Mouse (Mus musculus) T-helper 17 cell (primary cell): ENCODE data around the gene Tekt4.

Experiments
- in situ Hi-C, 2 experiments: fragments of 300-600 bp; cut with MboI, MseI; formaldehyde crosslinking; loops; 1 replicate in 1 of 2; 2 replicates in 1 of 2; pipeline ENCODE4 v1.15.1; 2025; ENCODE audit warnings: high pct_unique_total_duplicates in 2 of 2

The Tekt4 gene

GRCm38 (mm10) chr17:25474330-25475077, 20.1 kb downstream of the Tekt4 start:
- in situ Hi-C loops = loop anchor here (5.0 kb wide), 3 partner anchors 72 to 223 kb away; no protein-coding TSS in a partner anchor

GRCm38 (mm10) chr17:25475946-25476744, 21.7 kb downstream of the Tekt4 start:
- in situ Hi-C loops = loop anchor here (5.0 kb wide), 1 partner anchor 221 kb away; no protein-coding TSS in a partner anchor

GRCm38 (mm10) chr17:25480152-25480551, 25.7 kb downstream of the Tekt4 start:
- in situ Hi-C loops = no loop called here

GRCm38 (mm10) chr17:25480820-25481219, 26.4 kb downstream of the Tekt4 start:
- in situ Hi-C loops = no loop called here

GRCm38 (mm10) chr17:25482092-25482491, 27.7 kb downstream of the Tekt4 start:
- in situ Hi-C loops = no loop called here

GRCm38 (mm10) chr17:25497013-25497412, 42.6 kb downstream of the Tekt4 start, which contains the start of gene Sstr5:
TSS of gene Sstr5 (minus strand) at chr17:25497288.
- in situ Hi-C loops = no loop called here

- in situ Hi-C loops = loop anchor here (10.0 to 25.0 kb wide), 2 partner anchors 492 to 1660 kb away; partner anchors contain the start of gene Ip6k3 (in 1 of the 2)
Measured at GRCm38 (mm10) chr17:25502599-25502998, 48.2 kb downstream of the Tekt4 start.

- in situ Hi-C loops = loop anchor here (10.0 to 25.0 kb wide), 2 partner anchors 487 to 1655 kb away; partner anchors contain the start of gene Ip6k3 (in 1 of the 2)
Measured at GRCm38 (mm10) chr17:25507799-25508198, 53.4 kb downstream of the Tekt4 start.

GRCm38 (mm10) chr17:25508860-25509577, 54.6 kb downstream of the Tekt4 start:
- in situ Hi-C loops = loop anchor here (10.0 to 25.0 kb wide), 2 partner anchors 486 to 1653 kb away; partner anchors contain the start of gene Ip6k3 (in 1 of the 2)

GRCm38 (mm10) chr17:25510074-25510830, 55.8 kb downstream of the Tekt4 start:
- in situ Hi-C loops = loop anchor here in 1 of 2 experiments (25.0 kb wide), 1 partner anchor 1652 kb away; the partner anchor contains the start of gene Ip6k3

GRCm38 (mm10) chr17:25511876-25512275, 57.5 kb downstream of the Tekt4 start:
- in situ Hi-C loops = loop anchor here in 1 of 2 experiments (25.0 kb wide), 1 partner anchor 1650 kb away; the partner anchor contains the start of gene Ip6k3

GRCm38 (mm10) chr17:25514055-25514454, 59.6 kb downstream of the Tekt4 start:
- in situ Hi-C loops = loop anchor here in 1 of 2 experiments (25.0 kb wide), 1 partner anchor 1648 kb away; the partner anchor contains the start of gene Ip6k3

- in situ Hi-C loops = loop anchor here in 1 of 2 experiments (25.0 kb wide), 1 partner anchor 1646 kb away; the partner anchor contains the start of gene Ip6k3
Measured at GRCm38 (mm10) chr17:25516315-25516714, 61.9 kb downstream of the Tekt4 start.

- in situ Hi-C loops = loop anchor here in 1 of 2 experiments (25.0 kb wide), 1 partner anchor 1644 kb away; the partner anchor contains the start of gene Ip6k3
Measured at GRCm38 (mm10) chr17:25518144-25518543, 63.7 kb downstream of the Tekt4 start.

GRCm38 (mm10) chr17:25519511-25519910, 65.1 kb downstream of the Tekt4 start:
- in situ Hi-C loops = loop anchor here in 1 of 2 experiments (25.0 kb wide), 1 partner anchor 1643 kb away; the partner anchor contains the start of gene Ip6k3

- in situ Hi-C loops = loop anchor here in 1 of 2 experiments (25.0 kb wide), 1 partner anchor 1642 kb away; the partner anchor contains the start of gene Ip6k3
Measured at GRCm38 (mm10) chr17:25520492-25520891, 66.1 kb downstream of the Tekt4 start.

GRCm38 (mm10) chr17:25522080-25522479, 67.7 kb downstream of the Tekt4 start:
- in situ Hi-C loops = loop anchor here in 1 of 2 experiments (25.0 kb wide), 1 partner anchor 1640 kb away; the partner anchor contains the start of gene Ip6k3
